Comparison of ENCODE assay signal across 1 mouse cellular context in the genomic region with DNA sequence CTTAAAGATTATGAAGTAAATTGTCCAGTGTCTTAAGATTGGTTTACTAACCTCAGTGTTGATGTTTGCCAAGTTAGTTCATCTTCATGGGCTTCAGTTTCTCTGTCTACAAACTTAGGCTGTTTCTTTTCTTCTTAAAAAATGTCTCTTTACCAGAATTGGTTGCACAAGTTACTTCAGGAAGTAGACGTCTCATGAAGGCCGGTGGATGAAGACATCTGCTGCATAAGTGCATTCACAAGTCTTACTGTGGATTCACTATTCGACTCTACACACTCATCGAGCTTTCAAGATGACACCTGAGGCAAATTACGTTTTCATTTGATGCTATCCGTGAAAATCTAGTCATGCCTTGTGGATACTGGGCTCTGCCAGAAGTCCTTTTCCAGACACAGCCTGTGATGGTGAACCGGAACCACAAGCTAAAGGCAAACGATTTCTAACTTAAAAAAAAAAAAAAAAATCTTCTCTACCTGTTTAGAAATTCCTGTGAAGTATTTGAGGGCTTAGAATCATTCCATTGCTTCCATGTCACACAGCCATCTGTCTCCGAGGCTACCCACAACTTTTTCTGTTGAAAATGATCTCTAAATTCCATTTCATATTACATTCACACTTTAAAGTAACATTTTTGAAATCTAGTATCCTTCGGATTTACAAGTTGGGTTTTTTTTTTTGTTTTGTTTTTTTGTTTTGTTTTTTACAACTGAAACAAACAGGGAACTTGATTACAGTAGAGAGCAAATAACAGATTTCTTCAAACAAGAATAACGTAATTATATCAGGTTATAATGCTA.
TF ChIP-seq lines count a peak whose summit lies in the region.

No protein-coding gene starts in this region.

TF ChIP-seq in CH12.LX, 34 proteins besides CTCF, POLR2A, EP300 and RAD21:
- TF ChIP-seq NELFE (IDR thresholded peaks at IDR 0.05; ENCODE audit: low read depth, low read length) (peak; percentile 18; the same call in 1 of the 2 replicates), RCOR1 (conservative IDR thresholded peaks at IDR 0.05; ENCODE audit: low read depth, low read length) (peak; percentile 31; the same call in 1 of the 2 replicates), CHD2 (IDR thresholded peaks at IDR 0.05; ENCODE audit: low read length) (no peak), TCF12 (IDR thresholded peaks at IDR 0.05; ENCODE audit: low read depth, low read length) (peak; percentile 51; the same call in 1 of the 2 replicates), HCFC1 (IDR thresholded peaks at IDR 0.05; ENCODE audit: low read depth, low read length) (no peak; the same call in 1 of the 2 replicates), MAX (IDR thresholded peaks at IDR 0.05; ENCODE audit: low read length) (0 out of 2 replicates have a peak, but pooled peaks have one; percentile 28), SIN3A (IDR thresholded peaks at IDR 0.05; ENCODE audit: low read length) (peak; percentile 73), UBTF (IDR thresholded peaks at IDR 0.05; ENCODE audit: low read depth, low read length) (0 out of 2 replicates have a peak, but pooled peaks have one; percentile 27), TBP (conservative IDR thresholded peaks at IDR 0.05; ENCODE audit: low read depth, low read length) (peak; percentile 29; the same call in 1 of the 2 replicates), ZNF384 (IDR thresholded peaks at IDR 0.05; ENCODE audit: low read depth, low read length) (peak; percentile 91), NRF1 (IDR thresholded peaks at IDR 0.05; ENCODE audit: low read depth, low read length) (no peak), JUND (conservative IDR thresholded peaks at IDR 0.05; ENCODE audit: low read depth, low read length) (no peak), USF2 (conservative IDR thresholded peaks at IDR 0.05; ENCODE audit: low read depth, low read length) (peak; percentile 0; the same call in 1 of the 2 replicates), GABPA (IDR thresholded peaks at IDR 0.05; ENCODE audit: insufficient replicate concordance, low read depth, low read length) (no peak), IRF4 (IDR thresholded peaks at IDR 0.05; ENCODE audit: low read depth, low read length) (peak; percentile 50; the same call in 1 of the 2 replicates), SMC3 (IDR thresholded peaks at IDR 0.05; ENCODE audit: low read depth, low read length) (no peak), CHD1 (IDR thresholded peaks at IDR 0.05; ENCODE audit: low read depth, low read length) (peak; percentile 96), E2F4 (IDR thresholded peaks at IDR 0.05; ENCODE audit: insufficient replicate concordance, low read depth, low read length) (no peak), MXI1 (IDR thresholded peaks at IDR 0.05; ENCODE audit: low read depth, low read length) (peak; percentile 36; the same call in 1 of the 2 replicates), KAT2A (IDR thresholded peaks at IDR 0.05; ENCODE audit: insufficient replicate concordance, low read length) (0 out of 2 replicates have a peak, but pooled peaks have one; percentile 49), MEF2A (IDR thresholded peaks at IDR 0.05; ENCODE audit: borderline replicate concordance, low read depth, low read length) (no peak)
